Mouse (Mus musculus): ENCODE measurements at regions not wholly inside any gene's neighbourhood (a gene's known extent, or its start where the extent isn't known, plus 50 kb on each side); places are given as distances from the start of the nearest gene placed in this dataset.

GRCm38 (mm10) chr7:124922806-124923205, 521.7 kb upstream of the Kdm8 start:
- no peak overlapping the region for H3K27ac ChIP-seq
- no peak overlapping the region for H3K9ac ChIP-seq
- no peaks in the 10 kb centered on the region; the same call in 1 of the 2 replicates for H3K4me1 ChIP-seq (replicated peaks)
- 80% methylated on average over 7 of the region's 7 CpGs for WGBS
- H3K27me3 ChIP-seq: no peaks in the 10 kb centered on the region
- no peak for ATAC-seq (replicated peaks; ENCODE audit: insufficient number of reproducible peaks, insufficient read depth, low FRiP score, low read depth)
- H3K9me3 ChIP-seq (replicated peaks): no peaks in the 10 kb centered on the region
- no peaks in the 10 kb centered on the region for H3K36me3 ChIP-seq
- no peak overlapping the region for H3K4me2 ChIP-seq
- no peak overlapping the region for H3K4me3 ChIP-seq

- Histone ChIP-seq H3K4me2 (no peak overlapping the region), H3K4me3 (no peak overlapping the region), H3K27ac (no peak overlapping the region), H3K9me3 (replicated peaks) (no peaks in the 10 kb centered on the region), H3K36me3 (no peaks in the 10 kb centered on the region), H3K27me3 (no peaks in the 10 kb centered on the region), H3K9ac (no peak overlapping the region), H3K4me1 (replicated peaks) (no peaks in the 10 kb centered on the region)
- WGBS: 62% methylated on average over 3 of the region's 3 CpGs
- no peak for ATAC-seq (replicated peaks; ENCODE audit: insufficient number of reproducible peaks, insufficient read depth, low FRiP score, low read depth)
Measured at GRCm38 (mm10) chr7:124933573-124933972, 510.9 kb upstream of the Kdm8 start.

DNA sequence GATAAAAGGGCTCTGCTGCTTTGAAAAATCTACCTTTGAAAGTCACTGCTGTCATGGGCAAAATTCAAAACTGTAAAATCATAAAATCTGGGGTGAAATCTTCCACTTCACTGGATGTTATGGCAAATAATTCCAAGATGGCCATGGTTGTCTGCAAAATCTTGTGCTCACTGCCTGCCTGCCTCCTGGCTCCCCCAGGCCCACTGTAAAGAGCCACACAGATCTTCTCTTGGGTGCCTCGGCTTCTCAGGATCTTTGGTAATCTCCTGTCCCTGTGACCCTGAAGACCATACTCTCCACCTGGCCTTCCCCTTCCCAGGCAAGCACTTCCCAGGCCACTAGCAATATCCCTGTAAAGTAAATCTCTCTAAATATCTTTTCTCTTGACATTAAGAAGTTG, 505.1 kb upstream of the Kdm8 start:
- Histone ChIP-seq H3K4me2 (no peak overlapping the region), H3K27ac (no peak overlapping the region), H3K4me1 (replicated peaks) (no peaks in the 10 kb centered on the region), H3K9me3 (replicated peaks) (no peaks in the 10 kb centered on the region), H3K36me3 (no peaks in the 10 kb centered on the region), H3K9ac (no peak overlapping the region), H3K4me3 (no peak overlapping the region), H3K27me3 (no peaks in the 10 kb centered on the region)
- WGBS: 75% methylated on average over 1 of the region's 1 CpGs
- no peak for ATAC-seq (replicated peaks; ENCODE audit: insufficient number of reproducible peaks, insufficient read depth, low FRiP score, low read depth)

DNA sequence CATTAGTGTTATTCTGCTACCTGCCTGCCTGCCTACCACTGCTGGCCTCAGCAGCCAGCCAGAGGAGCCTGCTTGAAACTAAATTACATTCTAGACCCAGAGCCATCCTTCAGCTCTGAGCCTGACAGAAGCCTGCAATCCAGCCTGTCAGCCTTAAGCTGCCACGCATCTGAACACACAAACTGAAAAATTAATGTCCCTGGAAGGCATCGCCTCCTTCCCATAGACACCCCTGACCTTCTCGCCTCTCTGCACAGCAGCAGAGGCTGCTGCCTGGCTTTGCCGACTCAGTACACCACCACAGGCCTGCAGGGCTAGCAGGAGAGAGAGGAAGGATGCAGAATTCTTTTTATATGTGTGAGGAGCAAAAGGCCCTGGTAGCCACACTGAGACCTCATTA, 502.9 kb upstream of the Kdm8 start:
- H3K27me3 ChIP-seq: no peaks in the 10 kb centered on the region
- H3K4me3 ChIP-seq: no peak overlapping the region
- no peak overlapping the region for H3K9ac ChIP-seq
- H3K4me1 ChIP-seq (replicated peaks): no peaks in the 10 kb centered on the region
- H3K27ac ChIP-seq: no peak overlapping the region
- no peaks in the 10 kb centered on the region for H3K9me3 ChIP-seq (replicated peaks)
- no peaks in the 10 kb centered on the region for H3K36me3 ChIP-seq
- WGBS: 60% methylated on average over 4 of the region's 4 CpGs
- no peak for ATAC-seq (replicated peaks; ENCODE audit: insufficient number of reproducible peaks, insufficient read depth, low FRiP score, low read depth)
- no peak overlapping the region for H3K4me2 ChIP-seq

- Histone ChIP-seq H3K27ac (no peak overlapping the region), H3K4me1 (replicated peaks) (no peaks in the 10 kb centered on the region), H3K4me3 (no peak overlapping the region), H3K36me3 (no peaks in the 10 kb centered on the region), H3K27me3 (no peaks in the 10 kb centered on the region), H3K9me3 (replicated peaks) (0 out of 2 replicates have a peak, but pooled peaks cover 3% of the 10 kb centered on the region), H3K4me2 (no peak overlapping the region), H3K9ac (no peak overlapping the region)
- 41% methylated on average over 1 of the region's 1 CpGs for WGBS
- no peak for ATAC-seq (replicated peaks; ENCODE audit: insufficient number of reproducible peaks, insufficient read depth, low FRiP score, low read depth)
Measured at GRCm38 (mm10) chr7:124946424-124946823, 498.1 kb upstream of the Kdm8 start.

- no peaks in the 10 kb centered on the region for H3K36me3 ChIP-seq
- no peak for ATAC-seq (replicated peaks; ENCODE audit: insufficient number of reproducible peaks, insufficient read depth, low FRiP score, low read depth)
- no peak overlapping the region for H3K4me3 ChIP-seq
- WGBS: 74% methylated on average over 6 of the region's 6 CpGs
- no peaks in the 10 kb centered on the region for H3K9me3 ChIP-seq (replicated peaks)
- no peak overlapping the region for H3K9ac ChIP-seq
- no peaks in the 10 kb centered on the region for H3K27me3 ChIP-seq
- no peak overlapping the region for H3K27ac ChIP-seq
- H3K4me2 ChIP-seq: no peak overlapping the region
- no peaks in the 10 kb centered on the region for H3K4me1 ChIP-seq (replicated peaks)
Measured at GRCm38 (mm10) chr7:124957329-124957728, 487.1 kb upstream of the Kdm8 start.

GRCm38 (mm10) chr7:124974870-124975488, 469.5 kb upstream of the Kdm8 start:
- H3K4me3 ChIP-seq: no peak overlapping the region
- no peaks in the 10 kb centered on the region for H3K4me1 ChIP-seq (replicated peaks)
- WGBS: 65% methylated on average over 5 of the region's 5 CpGs
- H3K36me3 ChIP-seq: no peaks in the 10 kb centered on the region
- no peak for ATAC-seq (replicated peaks; ENCODE audit: insufficient number of reproducible peaks, insufficient read depth, low FRiP score, low read depth)
- no peak overlapping the region for H3K27ac ChIP-seq
- no peaks in the 10 kb centered on the region for H3K9me3 ChIP-seq (replicated peaks)
- H3K27me3 ChIP-seq: no peaks in the 10 kb centered on the region
- H3K4me2 ChIP-seq: no peak overlapping the region
- no peak overlapping the region for H3K9ac ChIP-seq

DNA sequence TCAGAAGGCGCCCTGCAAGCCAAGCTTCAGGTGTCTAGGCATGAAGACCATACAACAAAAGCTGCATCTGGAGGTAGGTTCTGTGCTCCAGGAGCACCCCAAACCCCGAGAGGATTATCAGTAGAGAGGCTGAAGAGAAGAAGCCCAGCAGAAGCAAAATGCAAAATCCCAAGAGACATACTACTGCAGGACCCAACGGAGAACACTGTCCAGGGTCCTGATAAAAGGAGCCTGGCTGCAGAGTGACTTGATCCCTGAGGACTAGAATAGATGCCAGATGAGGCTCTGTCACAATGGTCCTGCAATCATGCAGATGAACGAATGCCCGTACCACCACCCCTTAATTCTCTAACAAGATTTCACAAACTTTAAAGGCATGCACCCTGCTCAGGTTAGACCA, 455.0 kb upstream of the Kdm8 start:
- no peaks in the 10 kb centered on the region for H3K9me3 ChIP-seq (replicated peaks)
- no peak for ATAC-seq (replicated peaks; ENCODE audit: insufficient number of reproducible peaks, insufficient read depth, low FRiP score, low read depth)
- no peaks in the 10 kb centered on the region for H3K4me1 ChIP-seq (replicated peaks)
- no peak overlapping the region for H3K9ac ChIP-seq
- H3K27me3 ChIP-seq: no peaks in the 10 kb centered on the region
- 58% methylated on average over 5 of the region's 5 CpGs for WGBS
- no peaks in the 10 kb centered on the region for H3K36me3 ChIP-seq
- no peak overlapping the region for H3K4me2 ChIP-seq
- H3K4me3 ChIP-seq: no peak overlapping the region
- no peak overlapping the region for H3K27ac ChIP-seq

GRCm38 (mm10) chr7:124990695-124991094, 453.8 kb upstream of the Kdm8 start:
- Histone ChIP-seq H3K4me2 (no peak overlapping the region), H3K9me3 (replicated peaks) (no peaks in the 10 kb centered on the region), H3K27me3 (no peaks in the 10 kb centered on the region), H3K36me3 (no peaks in the 10 kb centered on the region), H3K27ac (no peak overlapping the region), H3K4me1 (replicated peaks) (no peaks in the 10 kb centered on the region), H3K4me3 (no peak overlapping the region), H3K9ac (no peak overlapping the region)
- 50% methylated on average over 13 of the region's 13 CpGs for WGBS
- ATAC-seq (replicated peaks; ENCODE audit: insufficient number of reproducible peaks, insufficient read depth, low FRiP score, low read depth): no peak

DNA sequence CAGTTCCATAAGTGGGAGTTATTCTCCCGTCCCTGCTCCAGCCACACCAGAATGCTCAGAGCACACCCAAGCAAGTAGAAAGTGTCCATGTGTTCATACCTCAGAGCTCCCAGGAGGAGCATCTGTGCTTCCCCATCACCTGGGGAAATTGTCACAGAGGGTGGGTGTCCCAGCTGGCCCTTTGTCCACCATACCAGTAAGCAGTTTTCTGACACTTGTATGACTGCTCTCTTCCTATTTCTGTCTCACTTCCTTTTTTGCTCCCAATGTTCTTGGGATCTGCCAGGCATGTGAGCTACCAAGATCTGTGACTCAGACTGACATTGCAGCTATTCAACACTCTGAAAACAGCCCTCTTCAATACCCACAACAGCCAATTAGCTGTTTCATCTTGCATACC, 447.9 kb upstream of the Kdm8 start:
- no peak overlapping the region for H3K9ac ChIP-seq
- no peaks in the 10 kb centered on the region for H3K4me1 ChIP-seq (replicated peaks)
- no peak overlapping the region for H3K27ac ChIP-seq
- H3K36me3 ChIP-seq: no peaks in the 10 kb centered on the region
- H3K9me3 ChIP-seq (replicated peaks): no peaks in the 10 kb centered on the region
- H3K4me2 ChIP-seq: no peak overlapping the region
- WGBS: 81% methylated on average over 1 of the region's 1 CpGs
- no peak for ATAC-seq (replicated peaks; ENCODE audit: insufficient number of reproducible peaks, insufficient read depth, low FRiP score, low read depth)
- H3K27me3 ChIP-seq: no peaks in the 10 kb centered on the region
- H3K4me3 ChIP-seq: no peak overlapping the region

GRCm38 (mm10) chr7:125000669-125001068, 443.8 kb upstream of the Kdm8 start:
- H3K4me1 ChIP-seq (replicated peaks): no peaks in the 10 kb centered on the region
- H3K27me3 ChIP-seq: no peaks in the 10 kb centered on the region
- no peak overlapping the region for H3K9ac ChIP-seq

GRCm38 (mm10) chr7:125005638-125006037, 438.8 kb upstream of the Kdm8 start:
- ATAC-seq (replicated peaks; ENCODE audit: insufficient number of reproducible peaks, insufficient read depth, low FRiP score, low read depth): no peak
- H3K4me3 ChIP-seq: no peak overlapping the region
- no peak overlapping the region for H3K9ac ChIP-seq
- H3K4me2 ChIP-seq: no peak overlapping the region
- H3K9me3 ChIP-seq (replicated peaks): no peaks in the 10 kb centered on the region
- no peaks in the 10 kb centered on the region for H3K4me1 ChIP-seq (replicated peaks)
- no peaks in the 10 kb centered on the region for H3K36me3 ChIP-seq
- no peaks in the 10 kb centered on the region for H3K27me3 ChIP-seq
- no peak overlapping the region for H3K27ac ChIP-seq
- 80% methylated on average over 3 of the region's 3 CpGs for WGBS

More at GRCm38 (mm10) chr7:125000669-125001068, 443.8 kb upstream of the Kdm8 start:
- Histone ChIP-seq H3K36me3 (no peaks in the 10 kb centered on the region), H3K4me2 (no peak overlapping the region), H3K4me3 (no peak overlapping the region), H3K27ac (no peak overlapping the region), H3K9me3 (replicated peaks) (no peaks in the 10 kb centered on the region)
- no peak for ATAC-seq (replicated peaks; ENCODE audit: insufficient number of reproducible peaks, insufficient read depth, low FRiP score, low read depth)

Measured in heart, embryonic 15.5 days (tissue).